Mouse (Mus musculus): Measurements from ENCODE around the gene Ccdc36.

GRCm38 (mm10) chr9:108462192-108462591, 33.9 kb upstream of the Ccdc36 start:
- no peak for TF ChIP-seq CTCF (IDR thresholded peaks at IDR 0.05; ENCODE audit: extremely low read depth, insufficient read length, insufficient replicate concordance, low read depth, low read length)
- TF ChIP-seq POLR2A (IDR thresholded peaks at IDR 0.05; ENCODE audit: low read depth, low read length), result no peak

All from small intestine, adult 2 months (tissue).